Mouse (Mus musculus) midbrain, embryonic 13.5 days (tissue): ENCODE measurements around the gene Palm2. TPM values are rescaled to one million over a fixed set of nuclear protein-coding genes. Genes with fewer than 3 reads are reported as not detected.

Experiments
- polyA plus RNA-seq: library from polyadenylated mRNA; unstranded; fragments of >200 nt; fragmentation: Nextera tagmentation; extraction: Ambion mirVana; gene quantifications from 2 replicates; pipeline ENCODE4 v1.2.1, GENCODE M21; 2015

Palm2 gene
- polyA plus RNA-seq, 1 experiment from 2014 or later: 4.2 TPM

Other genes starting within 250 kb of the Palm2 start
- gene Ptpn3, start 132.4 kb upstream of the Palm2 start, polyA plus RNA-seq: 1.5 and 1.6 TPM in 2 replicates
- gene Pakap, start 133.9 kb downstream of the Palm2 start, polyA plus RNA-seq: 6.8 and 7.3 TPM in 2 replicates